Mouse (Mus musculus) megakaryocyte, adult 5-6 weeks (primary cell): ENCODE results near the gene Ppfibp1. TPM values are rescaled to one million over a fixed set of nuclear protein-coding genes. Genes with fewer than 3 reads are reported as not detected.

Experiments
- ATAC-seq: 2 replicates; pipeline ENCODE4 v1.8.0; 2016; ENCODE audit warnings: mild to moderate bottlenecking, inconsistent platforms; ENCODE audit not compliant: poor library complexity, severe bottlenecking
- total RNA-seq, 2 experiments: library from RNA; stranded (forward) in 1 of 2; stranded (reverse) in 1 of 2; fragments of 153-499, 151-499 nt in 1 of 2; fragments of 221-1000, 200-1000 nt in 1 of 2; gene quantifications; 2 replicates each; pipeline versions ENCODE4 v1.2.3 to v1.2.4; 2015 to 2017

Ppfibp1 gene
- total RNA-seq, 2 experiments from 2014 or later = 5.0 to 10.5 TPM

DNA sequence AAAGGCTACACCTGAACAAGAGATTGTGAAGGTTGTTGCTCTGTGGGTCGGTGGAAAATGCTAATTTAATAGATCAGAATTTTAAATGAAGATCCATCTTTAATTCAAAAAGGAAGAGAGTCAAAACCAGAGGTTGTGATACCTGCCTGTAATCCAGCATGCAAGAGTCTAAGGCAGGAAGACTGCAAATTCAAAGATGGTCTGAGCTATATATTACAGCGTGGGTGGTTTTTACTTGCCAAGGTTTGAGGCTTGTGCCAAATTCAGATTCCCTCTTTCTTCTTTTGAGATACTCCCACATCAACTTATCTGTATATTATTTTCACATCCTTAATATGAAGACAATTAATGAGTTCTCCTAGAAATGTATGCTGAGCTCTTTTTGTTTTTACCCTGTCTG lies 140.1 kb downstream of the Ppfibp1 start:
- ATAC-seq = no peak

DNA sequence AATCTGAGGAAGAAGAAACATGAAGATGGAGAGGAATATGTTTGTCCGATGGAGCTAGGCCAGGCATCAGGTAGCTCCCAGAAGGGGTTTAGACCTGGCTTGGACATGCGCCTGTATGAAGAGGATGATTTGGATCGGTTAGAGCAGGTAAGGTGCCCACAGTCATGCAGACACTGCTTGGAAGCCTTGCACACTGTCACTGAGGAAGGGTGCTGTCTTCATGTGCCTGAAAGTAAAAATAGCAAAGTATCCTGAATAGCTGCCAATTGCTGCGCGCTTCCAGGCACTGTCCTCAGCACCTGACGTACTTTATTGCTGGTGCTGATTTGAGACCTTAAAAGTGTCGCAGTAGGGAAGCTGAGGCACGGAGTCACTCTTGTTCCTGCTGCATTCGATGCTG lies 141.3 kb downstream of the Ppfibp1 start:
- ATAC-seq = no peak

DNA sequence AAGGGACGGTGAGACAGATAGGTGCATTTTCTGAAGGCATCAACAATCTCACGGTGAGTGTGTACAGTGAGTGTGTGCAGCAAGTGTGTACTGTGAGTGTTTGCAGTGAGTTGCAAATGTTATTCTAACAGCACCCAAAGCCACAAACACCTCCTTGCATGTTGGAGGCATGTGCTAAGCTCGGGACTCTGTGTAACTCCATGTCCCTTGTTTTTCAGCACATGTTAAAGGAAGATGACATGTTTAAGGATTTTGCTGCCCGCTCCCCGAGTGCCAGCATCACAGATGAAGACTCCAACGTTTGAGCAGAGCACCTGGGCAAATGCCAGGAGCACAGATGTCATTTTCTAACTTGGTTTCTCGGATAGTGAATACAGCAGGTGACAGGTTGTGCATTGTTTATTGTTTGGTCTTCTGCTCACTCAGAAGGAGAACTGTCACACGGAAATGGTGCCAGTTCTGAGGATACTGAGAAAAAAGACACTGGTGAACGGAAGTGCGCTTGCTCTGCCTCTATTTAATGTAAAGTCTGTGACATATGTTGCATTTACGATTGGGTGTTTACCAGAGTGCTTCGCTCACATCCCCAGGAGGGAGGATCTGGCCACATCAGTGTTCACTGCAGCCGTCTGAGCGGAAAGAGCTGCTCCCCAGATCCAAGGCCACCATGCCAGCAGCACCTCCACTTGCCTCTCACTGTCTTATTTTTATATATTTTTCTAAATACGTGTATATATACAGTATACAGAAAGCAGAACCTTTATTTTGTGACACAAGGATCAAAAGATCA lies 142.0 kb downstream of the Ppfibp1 start:
- no peak for ATAC-seq

DNA sequence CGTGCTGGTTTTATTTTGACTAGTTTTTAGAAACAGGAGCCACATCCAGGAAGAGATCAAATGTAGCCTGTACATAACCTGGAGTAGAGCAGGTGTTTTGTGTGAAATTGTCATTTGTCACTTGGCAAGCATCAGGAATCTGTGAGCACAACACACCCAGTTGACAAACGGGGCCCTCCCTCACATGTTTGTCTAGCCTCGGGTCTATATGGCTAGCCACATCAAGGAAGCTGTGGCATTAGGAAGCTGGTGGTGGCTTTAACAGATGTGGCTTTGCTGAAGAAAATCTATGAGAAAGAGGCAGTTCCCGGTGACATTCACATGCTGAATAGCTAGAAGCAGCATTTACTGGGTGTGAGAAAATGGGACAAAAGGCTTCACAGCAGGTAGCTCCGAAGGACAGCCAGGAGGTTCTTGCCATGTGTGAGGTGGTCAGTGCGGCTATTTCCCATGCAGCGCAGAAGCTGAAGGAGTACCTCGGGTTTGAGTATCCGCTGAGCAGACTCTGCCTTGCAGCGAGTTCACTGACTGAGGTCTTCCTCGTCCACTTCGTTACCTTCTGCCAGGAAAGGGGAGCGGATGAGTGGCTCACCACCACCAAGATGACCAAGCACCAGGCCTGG lies 144.1 kb downstream of the Ppfibp1 start, which contains the start of gene Rep15:
Rep15 (plus strand) TSS at position 282 of the 623 bp plus-strand sequence.
- no peak for ATAC-seq

DNA sequence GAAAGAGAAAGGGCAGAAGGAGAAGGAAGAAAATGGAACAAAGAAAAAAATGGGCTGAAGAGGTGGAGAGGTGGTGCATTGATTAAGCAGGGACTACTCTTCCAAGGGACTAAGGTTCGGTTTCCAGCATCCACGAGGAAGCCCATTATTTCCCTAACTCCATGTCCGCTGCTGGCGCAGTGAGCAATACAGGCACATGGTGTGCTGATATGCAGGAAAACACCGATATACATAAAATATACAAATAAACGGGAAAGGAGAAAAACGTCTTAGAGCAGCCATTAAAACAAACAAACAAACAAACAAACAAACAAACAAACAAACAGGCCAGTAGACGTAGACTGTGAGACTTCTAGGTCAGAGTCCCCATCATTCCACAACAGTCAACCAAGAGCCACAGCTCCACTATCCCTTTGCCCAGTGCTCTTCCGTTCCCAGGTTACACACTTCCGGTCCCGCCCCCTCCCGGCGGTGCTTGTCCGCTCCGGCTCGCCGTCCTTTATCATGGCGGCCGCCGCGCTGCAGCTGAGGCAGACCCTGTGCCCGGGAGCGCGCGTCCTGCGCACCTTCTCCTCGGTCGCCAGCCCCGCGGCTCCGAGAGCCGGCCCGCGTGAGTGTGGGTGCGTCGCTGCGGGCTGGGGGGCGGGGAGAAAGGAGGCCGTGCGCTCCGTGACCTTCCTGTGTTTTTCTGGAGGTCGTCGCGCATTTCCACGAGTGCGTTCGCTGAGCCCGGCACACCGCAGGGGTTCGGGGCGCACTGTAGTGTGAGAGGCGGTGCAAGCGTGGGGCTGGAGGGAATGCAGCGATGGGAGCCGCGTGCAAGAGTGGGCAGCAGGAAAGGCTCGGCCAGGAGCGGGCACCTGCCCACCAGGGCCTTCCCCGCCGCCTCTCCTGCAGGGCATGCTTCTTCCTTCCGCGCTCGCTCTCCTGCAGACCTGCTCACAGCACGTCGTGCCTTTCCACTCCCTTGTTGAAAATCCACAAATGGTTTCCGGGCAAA lies 154.3 kb downstream of the Ppfibp1 start, which contains the start of gene Mrps35:
Mrps35 (plus strand) TSS at position 474 of the 1,000 bp plus-strand sequence.
- peak; percentile 98 for ATAC-seq

DNA sequence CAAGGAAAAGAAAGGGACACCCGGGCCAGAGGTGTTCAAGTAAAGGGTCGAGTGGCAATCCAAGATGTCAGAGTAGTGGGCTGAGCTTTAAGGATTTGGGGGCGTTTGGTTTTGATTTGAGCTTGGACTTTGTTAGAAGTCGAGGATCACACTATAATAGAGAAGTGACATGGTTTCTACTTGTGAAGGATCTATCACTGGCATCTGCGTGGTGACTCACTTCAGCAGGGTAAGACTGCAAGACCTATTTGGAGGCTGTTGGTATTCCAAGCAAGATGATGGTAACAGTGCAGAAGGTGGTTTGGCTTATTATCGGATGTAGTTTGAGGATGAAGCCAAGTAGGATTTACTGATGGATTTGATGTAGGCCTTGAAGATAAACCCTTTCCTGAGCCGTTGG lies 155.3 kb downstream of the Ppfibp1 start:
- ATAC-seq = no peak

DNA sequence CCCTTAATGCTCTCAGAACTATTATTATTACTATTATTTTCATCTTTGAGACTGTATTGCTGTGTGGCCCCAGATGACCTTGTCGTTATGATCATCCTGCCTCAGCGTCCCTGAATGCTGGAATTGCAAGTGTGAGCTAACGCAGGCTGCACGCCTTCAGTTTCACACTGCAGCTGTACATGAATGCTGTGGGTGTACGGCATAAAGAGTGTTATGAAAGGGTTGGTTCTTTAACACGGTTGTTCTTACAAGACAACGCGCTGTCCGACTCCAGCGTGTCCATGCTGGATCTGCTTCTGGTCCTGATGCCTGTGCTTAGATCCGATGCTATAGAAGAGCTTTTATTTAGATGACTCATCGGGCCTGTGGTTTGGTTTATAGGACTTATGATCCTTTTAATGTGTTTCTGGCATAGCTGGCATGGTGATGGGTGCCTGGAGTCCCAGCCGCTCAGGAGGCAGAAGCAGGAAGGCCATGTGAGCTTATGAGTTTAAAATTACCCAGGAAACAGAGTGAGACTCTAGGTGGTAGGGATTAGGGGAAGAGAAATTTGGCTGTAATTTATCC lies 161.0 kb downstream of the Ppfibp1 start:
- no peak for ATAC-seq

DNA sequence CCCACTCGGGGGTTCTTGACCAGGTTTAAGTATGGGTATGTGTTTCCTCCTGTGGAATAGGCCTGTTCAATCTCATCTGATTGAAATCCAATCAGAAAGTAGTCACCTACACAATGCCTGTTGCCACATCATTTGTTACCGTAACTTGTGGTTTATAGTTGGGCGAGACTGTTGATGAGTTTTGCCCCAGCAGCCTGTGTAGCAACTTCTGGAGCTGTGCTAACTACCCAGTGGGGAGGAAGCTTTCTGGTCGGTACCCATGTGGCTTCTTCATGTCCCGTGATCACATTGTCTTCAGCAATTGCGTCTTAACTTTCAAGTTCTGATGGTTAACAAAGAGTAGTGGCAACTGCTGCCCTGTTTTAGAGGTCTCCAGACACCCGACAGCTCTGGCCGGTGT lies 163.4 kb downstream of the Ppfibp1 start:
- ATAC-seq = peak; percentile 79

DNA sequence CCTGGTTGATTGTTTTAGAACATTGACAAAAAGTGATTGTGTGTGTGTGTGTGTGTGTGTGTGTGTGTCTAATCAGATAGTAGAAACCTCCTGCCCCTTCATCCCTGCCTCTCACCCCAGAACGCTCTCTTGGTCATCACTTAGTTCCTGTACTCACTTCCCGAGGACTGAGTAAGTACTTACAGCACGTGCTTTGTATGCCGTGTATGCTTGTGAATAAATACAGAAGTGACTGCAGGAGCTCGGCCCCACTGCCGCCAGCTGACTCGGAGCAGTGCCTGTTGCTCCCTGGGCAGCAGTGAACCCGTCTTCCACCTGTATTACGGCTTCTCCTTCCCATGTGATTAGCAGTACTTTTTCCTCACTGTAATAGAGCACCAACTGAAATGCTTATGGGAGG lies 164.2 kb downstream of the Ppfibp1 start:
- ATAC-seq = peak; percentile 61

DNA sequence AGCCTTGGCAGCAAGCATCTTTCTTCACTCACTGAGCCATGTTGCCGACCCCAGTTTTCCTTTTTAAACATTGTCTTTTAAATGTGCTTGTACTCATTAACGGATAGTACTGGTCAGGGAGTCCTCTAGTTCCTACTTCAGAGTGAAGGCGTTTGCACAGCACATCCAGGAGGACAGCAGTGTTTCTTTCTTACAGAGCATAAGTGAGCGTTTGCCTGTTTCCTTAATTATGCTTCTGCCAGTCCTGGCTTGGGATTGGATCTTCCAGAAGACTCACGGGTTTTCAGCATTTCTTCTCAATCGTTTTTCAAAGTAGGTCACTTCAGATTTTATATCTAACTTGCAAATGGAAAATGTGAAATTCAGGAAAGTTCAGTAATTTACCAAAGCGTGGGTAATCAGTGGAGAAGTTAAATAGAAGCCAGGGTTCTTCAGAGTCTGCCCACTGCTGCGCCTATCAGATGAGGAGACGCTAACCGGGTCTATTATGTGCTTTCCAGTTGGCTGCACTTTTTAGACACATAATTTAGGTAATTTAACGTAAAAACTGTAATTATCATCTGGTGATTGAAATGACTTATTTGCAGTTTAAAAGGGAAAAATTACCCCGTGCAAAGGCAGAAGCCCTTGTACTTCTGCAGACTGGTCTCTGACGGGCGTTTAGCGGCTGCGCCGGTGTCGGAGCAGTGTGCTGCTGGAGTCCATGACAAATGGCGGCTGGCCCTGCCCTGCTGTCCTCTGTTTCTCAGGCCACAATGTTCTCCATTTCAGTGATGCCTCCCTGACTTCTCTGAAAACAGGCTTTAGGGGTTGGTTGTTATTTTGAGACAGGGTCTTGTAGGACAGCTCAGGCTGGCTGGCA lies 165.7 kb downstream of the Ppfibp1 start:
- ATAC-seq = no peak

DNA sequence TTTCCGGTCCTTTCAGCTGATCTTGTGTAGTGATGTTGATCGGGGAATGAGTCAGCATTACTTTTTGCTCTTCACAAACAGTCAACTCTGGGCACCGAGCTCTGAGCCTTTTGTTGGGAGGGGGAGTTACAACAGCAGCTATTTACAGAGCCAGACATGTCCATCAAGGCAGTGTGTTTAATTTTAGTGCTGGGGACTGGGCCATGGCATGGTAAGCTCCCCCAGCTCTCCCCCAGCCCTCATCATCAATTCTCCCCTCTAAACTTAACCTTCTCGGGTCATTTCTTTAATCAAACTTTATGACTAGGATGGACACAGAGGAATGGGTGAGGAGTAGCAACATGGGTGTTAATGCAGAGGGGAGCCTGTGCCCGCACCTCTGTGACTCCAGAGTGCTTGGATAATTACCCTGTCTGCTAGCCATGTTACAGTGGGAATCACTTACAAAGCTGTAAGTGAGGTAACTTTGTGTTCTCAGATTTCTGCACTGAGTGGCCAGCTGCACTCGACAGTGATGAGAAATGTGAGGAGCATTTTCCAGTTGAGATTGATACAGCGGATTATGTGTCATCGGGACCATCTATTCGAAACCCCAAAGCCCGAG lies 167.2 kb downstream of the Ppfibp1 start:
- ATAC-seq = no peak

DNA sequence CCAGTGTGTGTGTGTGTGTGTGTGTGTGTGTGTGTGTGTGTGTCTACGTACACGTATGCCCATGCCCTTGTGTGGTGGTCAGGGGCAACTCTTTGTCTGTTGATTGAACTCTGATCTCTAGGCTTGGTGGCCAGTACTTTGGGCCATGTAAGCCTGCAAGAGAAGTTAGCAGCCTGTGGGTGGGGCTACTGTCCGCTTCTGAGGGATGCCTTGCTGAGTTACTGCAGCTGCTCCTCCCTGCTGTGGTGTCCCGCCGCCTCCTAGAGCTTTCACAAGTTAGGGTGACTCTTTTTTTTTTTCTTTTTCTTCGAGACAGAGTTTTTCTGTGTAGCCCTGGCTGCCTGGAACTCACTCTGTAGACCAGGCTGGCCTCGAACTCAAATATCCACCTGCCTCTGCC lies 171.0 kb downstream of the Ppfibp1 start:
- ATAC-seq = no peak

DNA sequence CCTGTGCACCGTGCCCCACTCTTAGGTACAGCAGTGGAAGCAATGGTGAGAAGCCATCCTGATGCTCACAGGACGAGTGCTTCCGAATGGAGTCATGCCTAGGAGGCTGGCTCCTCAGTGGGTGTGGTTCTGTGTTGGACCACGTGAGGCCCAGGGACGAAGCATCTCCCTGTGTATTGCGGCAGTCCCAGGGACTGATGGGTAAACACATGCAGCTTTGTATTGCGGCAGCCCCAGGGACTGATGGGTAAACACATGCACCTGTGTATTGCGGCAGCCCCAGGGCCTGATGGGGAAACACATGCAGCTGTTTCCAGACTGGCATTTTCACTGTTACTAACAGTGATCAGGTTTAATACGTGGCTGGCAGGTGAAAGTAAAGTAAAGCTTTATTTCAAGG lies 173.3 kb downstream of the Ppfibp1 start:
- ATAC-seq = no peak

DNA sequence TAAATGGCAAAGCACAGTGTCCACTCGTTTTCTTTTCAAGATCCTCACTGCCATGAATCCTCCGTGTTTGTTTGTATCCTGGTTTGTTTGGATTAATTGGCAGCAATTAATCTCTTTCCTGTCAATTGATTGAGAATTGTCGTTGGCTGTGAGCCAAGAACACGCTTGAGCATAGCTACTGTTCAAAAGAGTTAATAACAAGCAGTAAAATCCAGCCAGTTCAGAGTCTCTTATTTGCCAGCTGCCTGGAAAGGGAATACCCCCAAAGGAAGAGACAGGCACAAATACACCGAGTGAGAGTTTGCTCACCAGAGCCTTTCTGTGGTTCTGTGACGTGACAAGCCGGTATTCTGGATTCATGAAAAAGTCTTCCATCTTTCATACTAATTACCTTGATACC lies 173.7 kb downstream of the Ppfibp1 start:
- ATAC-seq = no peak

DNA sequence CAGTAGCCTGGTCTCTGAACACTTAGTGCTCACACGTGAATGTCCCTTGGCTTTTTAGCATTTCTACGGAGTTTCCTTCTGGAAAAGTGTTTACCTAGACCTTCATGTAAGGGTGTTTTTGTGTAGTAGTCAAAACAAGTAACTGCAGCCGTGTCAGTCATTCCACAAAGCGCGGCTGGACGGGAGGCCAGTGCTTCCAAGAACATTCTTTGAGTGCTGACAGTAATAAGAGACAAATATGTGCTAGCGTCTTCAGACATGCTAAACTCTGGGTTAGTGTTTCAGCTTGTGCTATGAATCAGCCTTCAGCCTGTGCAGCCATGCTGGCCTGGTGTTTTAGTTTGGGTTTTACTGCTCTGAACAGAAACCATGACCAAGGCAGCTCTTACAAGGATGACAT lies 174.4 kb downstream of the Ppfibp1 start:
- no peak for ATAC-seq

DNA sequence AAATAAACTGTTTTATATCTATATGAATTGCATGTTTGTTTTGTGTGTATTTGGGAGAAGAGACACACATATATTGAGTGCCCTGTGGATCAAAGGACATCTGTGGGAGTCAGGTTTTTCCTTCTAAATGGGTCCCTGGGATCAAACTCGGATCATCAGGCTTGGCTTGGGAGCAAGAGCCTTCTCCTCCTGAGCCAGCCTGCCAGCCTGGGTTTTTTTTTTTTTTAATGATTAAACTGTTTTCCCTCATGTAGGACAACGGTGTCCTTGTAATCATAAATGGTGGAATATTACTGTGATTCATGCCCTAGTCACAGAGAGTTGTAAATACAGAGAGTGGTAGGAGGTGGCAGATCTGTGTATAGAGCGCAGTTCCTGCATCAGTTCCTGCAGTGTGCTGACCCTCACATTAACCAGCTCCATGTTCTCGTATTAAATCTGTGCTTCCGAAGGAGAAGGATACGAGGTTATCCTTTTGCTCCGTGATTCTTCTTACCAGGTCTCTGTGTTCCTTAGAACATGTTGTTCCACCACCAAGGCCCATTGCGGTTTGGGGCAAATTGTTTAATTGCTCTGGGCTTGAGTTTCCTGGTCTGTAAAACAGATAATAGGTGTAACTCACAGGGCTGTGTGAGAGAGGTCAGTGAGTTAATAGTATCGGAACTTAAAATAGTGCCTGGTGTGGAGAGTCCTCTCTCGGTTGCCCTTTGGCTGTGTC lies 176.1 kb downstream of the Ppfibp1 start:
- no peak for ATAC-seq

DNA sequence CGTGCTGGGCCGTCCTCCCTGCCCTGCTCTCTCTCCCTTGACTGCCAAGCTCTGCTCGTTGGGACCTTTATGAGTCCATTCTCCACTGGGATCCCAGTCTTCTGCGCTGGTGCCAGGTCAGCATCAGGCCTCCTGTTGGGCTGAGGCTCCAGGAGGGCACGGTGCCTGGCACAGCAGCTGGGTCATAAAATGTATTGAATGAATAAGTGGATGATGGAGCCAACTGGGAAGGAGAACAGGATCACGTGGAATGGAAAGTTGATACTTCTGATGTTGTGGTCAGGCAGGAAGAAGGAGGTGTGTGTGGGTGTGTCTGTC lies 176.6 kb downstream of the Ppfibp1 start:
- no peak for ATAC-seq

DNA sequence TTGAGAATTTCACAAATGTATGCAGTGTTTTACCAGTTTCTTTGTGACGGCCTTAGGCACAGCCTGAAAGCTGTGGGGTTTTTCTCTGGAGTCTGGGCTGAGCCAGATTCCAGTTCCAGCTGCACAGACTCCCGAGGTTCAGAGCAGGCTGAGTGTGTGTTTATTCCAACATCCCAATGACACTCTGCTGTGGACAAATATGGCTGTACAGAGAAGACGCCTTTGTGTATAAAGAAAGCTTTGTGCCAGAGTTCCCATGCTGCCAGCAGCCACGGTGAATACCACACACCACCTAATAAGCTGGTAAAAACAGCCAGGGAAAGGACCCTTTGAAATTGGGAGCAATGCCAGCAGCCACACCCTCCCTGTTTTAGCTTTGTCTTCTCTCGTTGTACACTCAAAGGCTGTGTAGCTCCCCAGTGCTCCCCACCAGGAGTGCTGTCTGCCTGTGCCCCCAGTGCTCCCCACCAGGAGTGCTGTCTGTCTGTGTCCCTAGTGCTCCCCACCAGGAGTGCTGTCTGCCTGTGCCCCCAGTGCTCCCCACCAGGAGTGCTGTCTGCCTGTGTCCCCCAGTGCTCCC lies 187.6 kb downstream of the Ppfibp1 start:
- ATAC-seq = no peak

DNA sequence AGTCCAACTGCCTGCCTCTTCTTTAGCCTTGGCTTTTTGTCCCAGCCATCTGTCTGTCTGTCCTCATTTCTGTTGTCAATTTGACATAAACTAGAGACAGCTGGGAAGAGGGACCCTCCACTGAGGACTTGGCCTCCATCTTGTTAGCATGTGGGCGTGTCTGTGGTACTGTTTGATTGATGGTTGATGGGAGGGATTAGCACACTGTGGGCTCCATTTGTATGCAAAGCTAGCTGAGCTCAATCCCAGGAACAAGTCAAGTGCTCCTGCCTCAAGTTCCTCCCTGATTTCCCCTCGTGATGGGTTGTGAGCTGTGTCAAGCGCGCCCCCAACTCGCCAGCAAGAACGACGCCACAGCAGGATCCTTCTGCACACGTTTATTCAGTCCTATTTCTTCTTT lies 188.6 kb downstream of the Ppfibp1 start:
- no peak for ATAC-seq
